Mouse (Mus musculus) midbrain, embryonic 16.5 days (tissue): ENCODE results near the gene Mup4. TPM values are rescaled to one million over a fixed set of nuclear protein-coding genes. Genes with fewer than 3 reads are reported as not detected.

Experiments used
- ATAC-seq: fragments of 200-750 bp; cut with Nextera tagmentation; 2 replicates; pipeline ENCODE4 v1.8.0; 2017; ENCODE audit warnings: moderate TSS enrichment
- H3K27ac ChIP-seq: fragments of 300-500 bp; sonication (generic); 2 replicates; pipeline ENCODE4 v1.5.1; 2014; ENCODE audit warnings: mild to moderate bottlenecking, low read length, mixed read lengths
- H3K27me3 ChIP-seq: fragments of 300-500 bp; sonication (generic); 2 replicates; pipeline ENCODE4 v1.6.1; 2014; ENCODE audit warnings: low read depth, low read length, mixed read lengths; ENCODE audit not compliant: control insufficient read depth, insufficient read depth
- H3K36me3 ChIP-seq: fragments of 300-500 bp; sonication (generic); 2 replicates; pipeline ENCODE4 v1.6.1; 2014; ENCODE audit warnings: mild to moderate bottlenecking, low read length, moderate library complexity, mixed read lengths; ENCODE audit not compliant: control insufficient read depth, insufficient read depth
- H3K4me1 ChIP-seq: fragments of 300-500 bp; sonication (generic); 2 replicates; pipeline ENCODE4 v1.6.1; 2014; ENCODE audit warnings: mild to moderate bottlenecking, low read length, mixed read lengths; ENCODE audit not compliant: control insufficient read depth, insufficient read depth
- H3K4me2 ChIP-seq: fragments of 300-500 bp; sonication (generic); 2 replicates; pipeline ENCODE4 v1.6.1; 2014; ENCODE audit warnings: mild to moderate bottlenecking, low read length, mixed read lengths
- H3K4me3 ChIP-seq: fragments of 300-500 bp; sonication (generic); 2 replicates; pipeline ENCODE4 v1.5.1; 2014; ENCODE audit warnings: low read depth, mild to moderate bottlenecking, low read length, moderate library complexity, mixed read lengths
- H3K9ac ChIP-seq: fragments of 300-500 bp; sonication (generic); 2 replicates; pipeline ENCODE4 v1.6.1; 2014; ENCODE audit warnings: low read depth, low read length, mixed read lengths
- H3K9me3 ChIP-seq: fragments of 300-500 bp; sonication (generic); replicated peaks from 2 replicates; pipeline ENCODE4 v1.6.1; 2014; ENCODE audit warnings: mild to moderate bottlenecking, low read length, mixed read lengths; ENCODE audit not compliant: control insufficient read depth, poor library complexity, severe bottlenecking
- WGBS: fragments of 180-500 bp; shearing (Covaris S2); extraction: QIAGEN DNeasy Blood & Tissue Kit; methylation state at CpG from one replicate; pipeline ENCODE4 v1.1.7; 2014; 5-methylcytosine and 5-hydroxymethylcytosine counted together
- polyA plus RNA-seq: library from polyadenylated mRNA; unstranded; fragments of >200 nt; fragmentation: Nextera tagmentation; extraction: Ambion mirVana; gene quantifications from 2 replicates; pipeline ENCODE4 v1.2.1, GENCODE M21; 2015

Gene Mup4
- polyA plus RNA-seq, 1 experiment from 2014 or later, result not detected

GRCm38 (mm10) chr4:59914608-59915403 lies 45.7 kb downstream of the Mup4 start, which contains the start of gene Slc46a2:
Slc46a2 (minus strand) TSS chr4:59915056.
- no peak within 1 kb of the TSS for H3K4me3 ChIP-seq
- H3K9me3 ChIP-seq, result no peaks in the 10 kb centered on the region
- no peak within 1 kb of the TSS for H3K27ac ChIP-seq
- H3K9ac ChIP-seq, result no peak within 1 kb of the TSS
- 0 out of 2 replicates have a peak, but pooled peaks cover 3% of the 10 kb centered on the region for H3K27me3 ChIP-seq
- no peaks in the 10 kb centered on the region for H3K4me1 ChIP-seq
- no peaks in the 10 kb centered on the region for H3K36me3 ChIP-seq
- WGBS, result 18% methylated on average over 22 of the region's 22 CpGs
- no peak for ATAC-seq
- H3K4me2 ChIP-seq, result no peak within 1 kb of the TSS

- H3K4me2 ChIP-seq, result no peak overlapping the region
- ATAC-seq, result no peak
Measured at GRCm38 (mm10) chr4:59908785-59909184, 51.7 kb downstream of the Mup4 start.

GRCm38 (mm10) chr4:59907657-59908230 lies 52.8 kb downstream of the Mup4 start:
- Histone ChIP-seq H3K9ac (no peak overlapping the region), H3K4me1 (no peaks in the 10 kb centered on the region), H3K9me3 (no peaks in the 10 kb centered on the region), H3K36me3 (no peaks in the 10 kb centered on the region), H3K27me3 (no peaks in the 10 kb centered on the region), H3K4me2 (no peak overlapping the region), H3K27ac (no peak overlapping the region), H3K4me3 (no peak overlapping the region)
- WGBS, result 50% methylated on average over 10 of the region's 10 CpGs
- no peak for ATAC-seq

More at GRCm38 (mm10) chr4:59908785-59909184, 51.7 kb downstream of the Mup4 start:
- H3K27ac ChIP-seq, result no peak overlapping the region
- no peak overlapping the region for H3K9ac ChIP-seq
- H3K9me3 ChIP-seq, result no peaks in the 10 kb centered on the region
- no peaks in the 10 kb centered on the region for H3K27me3 ChIP-seq
- WGBS, result 98% methylated on average over 2 of the region's 2 CpGs
- no peaks in the 10 kb centered on the region for H3K4me1 ChIP-seq
- H3K4me3 ChIP-seq, result no peak overlapping the region
- no peaks in the 10 kb centered on the region for H3K36me3 ChIP-seq

- Histone ChIP-seq H3K4me2 (no peak overlapping the region), H3K27me3 (no peaks in the 10 kb centered on the region), H3K4me3 (no peak overlapping the region), H3K27ac (no peak overlapping the region), H3K9me3 (no peaks in the 10 kb centered on the region), H3K36me3 (no peaks in the 10 kb centered on the region), H3K9ac (no peak overlapping the region), H3K4me1 (no peaks in the 10 kb centered on the region)
- 86% methylated on average over 6 of the region's 6 CpGs for WGBS
- ATAC-seq, result no peak
Measured at GRCm38 (mm10) chr4:59907092-59907491, 53.4 kb downstream of the Mup4 start.

Other genes starting within 250 kb of the Mup4 start
- gene Inip, start 159.1 kb downstream of the Mup4 start, polyA plus RNA-seq, result 54.3 and 59.0 TPM in 2 replicates
- 17.0 and 17.7 TPM in 2 replicates for gene Snx30, start 154.9 kb downstream of the Mup4 start, polyA plus RNA-seq
- gene Slc46a2, start 45.7 kb downstream of the Mup4 start, polyA plus RNA-seq, result 0.08 TPM in 1 of 2 replicates, not detected in the other
- gene Mup6, start 3.6 kb upstream of the Mup4 start, polyA plus RNA-seq, result not detected in 2 replicates
- gene Mup7, start 109.8 kb upstream of the Mup4 start, polyA plus RNA-seq, result not detected in 2 replicates
- gene Mup2, start 193.6 kb upstream of the Mup4 start, polyA plus RNA-seq, result not detected in 2 replicates